Mouse (Mus musculus): ENCODE measurements at regions not wholly inside any gene's neighbourhood (a gene's known extent, or its start where the extent isn't known, plus 50 kb on each side); places are given as distances from the start of the nearest gene placed in this dataset.
A peak's percentile ranks its signal among the peaks of the same experiment; 100 is the strongest.

DNA sequence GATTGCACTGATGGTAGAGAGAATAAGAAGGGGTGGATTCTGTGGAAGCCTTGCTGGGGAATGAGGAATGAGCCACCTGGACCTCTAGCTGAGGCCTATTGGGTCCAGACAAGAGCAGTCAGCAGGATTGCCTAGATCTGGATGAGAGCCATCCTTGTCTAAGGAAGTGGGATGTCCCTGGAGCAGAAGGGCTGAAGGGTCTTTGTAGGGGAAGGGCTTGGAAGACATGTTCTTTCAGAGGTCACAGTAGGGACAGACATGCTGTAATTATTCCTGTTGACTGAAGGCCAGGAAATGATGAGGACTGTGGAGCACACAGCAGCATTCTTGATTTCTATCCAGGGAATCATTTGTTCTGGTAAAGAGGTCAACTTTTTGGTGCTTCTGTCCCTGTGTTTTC lies 86.2 kb upstream of the Nectin3 start:
- DNase-seq (ENCODE audit: low read depth): no peak

DNA sequence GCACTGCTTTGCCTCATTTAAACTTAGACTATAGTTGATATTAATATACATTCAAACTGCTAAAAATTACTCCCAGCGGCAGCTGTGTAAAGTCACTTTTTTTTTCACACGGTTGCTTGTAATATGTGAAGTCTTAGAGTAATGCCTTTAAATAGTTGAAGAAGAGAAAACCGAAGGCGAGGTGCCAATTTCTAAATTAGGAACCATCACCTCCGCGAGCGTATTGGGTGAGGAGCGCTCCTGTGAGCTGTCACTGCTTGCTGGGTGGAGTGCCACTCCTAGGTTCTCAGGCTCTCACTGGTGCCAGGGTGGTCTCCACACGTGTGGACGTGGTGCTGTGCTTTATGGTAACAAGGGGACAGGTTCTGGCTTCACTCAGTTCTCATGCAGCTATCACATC lies 82.8 kb upstream of the Nectin3 start:
- DNase-seq (ENCODE audit: low read depth): no peak

DNA sequence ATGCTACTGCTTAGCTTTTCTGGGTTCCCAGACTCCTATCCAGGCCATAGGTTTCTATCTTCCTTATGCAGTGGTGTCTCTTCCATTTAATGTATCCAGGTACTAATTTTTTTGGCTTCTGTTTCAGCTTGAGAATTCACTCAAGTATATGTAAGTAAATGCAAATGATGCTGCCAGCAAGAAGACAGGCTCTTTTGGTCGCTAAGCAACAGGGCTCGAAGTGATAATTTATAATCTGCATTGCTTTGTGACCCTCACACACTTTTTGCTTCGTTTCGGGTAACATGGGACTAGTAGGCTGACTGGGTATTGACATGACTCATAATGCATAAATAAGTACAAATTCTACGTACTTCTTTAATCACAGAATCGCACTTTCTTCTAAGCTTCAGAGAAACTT lies 75.9 kb upstream of the Nectin3 start:
- DNase-seq (ENCODE audit: low read depth): no peak

DNA sequence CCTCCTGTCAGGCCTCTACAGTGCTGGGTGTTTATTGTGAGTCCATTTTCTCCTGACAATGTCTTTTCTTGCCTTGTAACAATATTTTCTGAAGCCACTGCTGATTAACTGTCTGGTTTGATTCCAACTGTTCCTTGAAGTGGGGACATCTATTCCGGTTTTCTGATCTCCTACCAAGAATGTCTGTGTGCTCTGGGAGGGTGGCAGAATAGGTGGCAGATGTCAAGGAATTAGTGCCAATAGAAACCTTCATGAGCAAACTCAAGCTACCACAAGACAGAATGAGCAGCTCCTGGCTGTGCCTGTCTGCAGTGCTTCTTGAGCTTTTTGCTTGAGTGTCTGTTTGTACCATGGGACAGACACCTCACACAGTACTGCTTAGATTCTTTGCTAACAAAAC lies 69.1 kb upstream of the Nectin3 start:
- no peak for DNase-seq (ENCODE audit: low read depth)

DNA sequence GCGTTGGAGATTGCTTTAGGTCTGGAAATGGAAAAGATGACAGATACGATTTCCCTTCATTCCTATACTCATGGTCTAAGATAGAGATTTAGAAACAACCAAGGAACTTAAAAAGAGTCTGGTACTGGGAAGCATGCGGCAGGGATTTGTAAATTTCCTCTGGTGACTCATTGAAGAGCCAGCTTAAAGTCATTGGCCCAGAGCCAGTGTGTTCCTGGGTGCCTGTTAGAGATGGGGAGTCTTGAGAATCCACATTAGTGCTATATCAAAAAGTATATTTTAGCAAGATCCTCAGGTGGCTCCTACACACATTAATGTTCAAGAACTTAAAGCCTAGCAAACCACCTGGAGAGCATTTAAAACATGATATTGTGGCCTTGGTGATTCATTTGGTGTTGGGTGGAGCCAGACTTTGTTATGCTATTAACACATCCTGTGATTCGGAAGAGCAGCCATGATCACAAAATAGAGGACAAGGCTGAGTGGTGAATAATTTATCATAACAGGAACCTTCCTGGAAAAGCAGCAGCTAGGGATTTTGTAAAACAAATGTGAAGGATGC lies 67.8 kb upstream of the Nectin3 start:
- peak; percentile 3 for DNase-seq (ENCODE audit: low read depth)

DNA sequence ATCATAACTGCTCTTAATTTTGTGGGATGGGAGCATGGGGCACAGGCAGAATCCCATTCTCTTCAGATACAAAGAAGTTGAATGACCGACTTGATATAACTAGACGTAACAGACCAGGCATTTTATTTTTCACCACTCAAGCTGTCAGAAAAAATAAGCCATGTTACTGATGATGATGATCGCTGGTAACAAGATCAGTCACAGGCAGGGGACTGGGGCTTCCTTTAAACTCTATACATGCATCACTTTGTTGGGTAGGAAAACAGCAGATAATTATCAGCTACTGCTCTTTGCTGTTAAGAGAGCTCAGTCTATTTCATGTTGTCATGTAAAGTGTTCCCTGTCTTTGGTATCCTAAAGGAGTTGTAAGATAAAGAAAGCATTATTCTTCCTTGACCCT lies 59.0 kb upstream of the Nectin3 start:
- no peak for DNase-seq (ENCODE audit: low read depth)

DNA sequence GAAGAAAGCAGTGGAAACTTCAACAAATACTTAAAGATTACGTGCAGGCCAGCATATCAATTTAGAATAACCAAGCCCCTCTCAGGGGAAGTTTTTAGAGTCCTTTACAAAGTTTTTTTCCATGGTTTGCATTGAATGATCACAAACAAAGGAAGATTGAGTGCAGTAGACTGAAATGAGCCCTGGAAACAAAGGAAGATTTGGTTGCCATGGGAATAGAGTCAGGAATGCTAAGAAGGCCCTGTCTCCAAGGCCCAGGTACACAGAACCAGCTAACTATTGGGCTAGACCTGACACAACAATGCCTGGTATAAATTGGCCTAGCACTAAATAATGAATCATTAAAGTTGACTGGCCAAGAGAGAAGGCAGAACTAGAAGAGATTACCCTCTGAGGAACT lies 49.9 kb upstream of the Nectin3 start:
- no peak for DNase-seq (ENCODE audit: low read depth)
